Mouse (Mus musculus) megakaryocyte, adult 5-6 weeks (primary cell): Measurements from ENCODE around the gene Zfp57. TPM values are rescaled to one million over a fixed set of nuclear protein-coding genes. Genes with fewer than 3 reads are reported as not detected.
"Not testable (repeated sequence)": the region's sequence is repeated elsewhere in the genome, so short reads cannot be mapped to it uniquely, and the experiment has no call there.

Experiments used
- ATAC-seq: 2 replicates; pipeline ENCODE4 v1.8.0; 2016; ENCODE audit warnings: mild to moderate bottlenecking, inconsistent platforms; ENCODE audit not compliant: poor library complexity, severe bottlenecking
- total RNA-seq, 2 experiments: library from RNA; stranded (forward) in 1 of 2; stranded (reverse) in 1 of 2; fragments of 153-499, 151-499 nt in 1 of 2; fragments of 221-1000, 200-1000 nt in 1 of 2; gene quantifications; 2 replicates each; pipeline versions ENCODE4 v1.2.3 to v1.2.4; 2015 to 2017

Zfp57 gene
- total RNA-seq (2015) (not detected in 2 replicates), total RNA-seq (2017) (not detected in 2 replicates)

- no peak for ATAC-seq
Measured at GRCm38 (mm10) chr17:37000863-37001262, at the start of gene Zfp57. Zfp57 (plus strand) TSS chr17:37001163.

GRCm38 (mm10) chr17:36952631-36953030 lies 48.3 kb upstream of the Zfp57 start:
- no peak for ATAC-seq

- ATAC-seq: no peak
Measured at GRCm38 (mm10) chr17:36953062-36953461, 47.9 kb upstream of the Zfp57 start.

- ATAC-seq: peak; percentile 99
Measured at GRCm38 (mm10) chr17:36957999-36958743, 42.8 kb upstream of the Zfp57 start, which contains the start of the genes Znrd1 and Znrd1as. Znrd1 (minus strand) TSS chr17:36958559. Znrd1as (plus strand) TSS chr17:36958592.

- ATAC-seq: peak; percentile 18; the same call in 1 of the 2 replicates
Measured at GRCm38 (mm10) chr17:36958884-36959283, 42.1 kb upstream of the Zfp57 start.

GRCm38 (mm10) chr17:36961125-36961524 lies 39.8 kb upstream of the Zfp57 start:
- ATAC-seq: no peak

GRCm38 (mm10) chr17:36966875-36967274 lies 34.1 kb upstream of the Zfp57 start:
- ATAC-seq: peak; percentile 61

GRCm38 (mm10) chr17:36970316-36970890 lies 30.6 kb upstream of the Zfp57 start:
- ATAC-seq: no peak

- ATAC-seq: peak; percentile 58
Measured at GRCm38 (mm10) chr17:36971172-36971850, 29.7 kb upstream of the Zfp57 start.

GRCm38 (mm10) chr17:36972791-36973190 lies 28.2 kb upstream of the Zfp57 start:
- peak; percentile 53 for ATAC-seq

- ATAC-seq: no peak
Measured at GRCm38 (mm10) chr17:36973271-36973787, 27.6 kb upstream of the Zfp57 start.

GRCm38 (mm10) chr17:36981221-36981813 lies 19.6 kb upstream of the Zfp57 start, which contains the start of gene 2410137M14Rik:
2410137M14Rik (minus strand) TSS chr17:36981237.
- no peak for ATAC-seq

GRCm38 (mm10) chr17:36981845-36982244 lies 19.1 kb upstream of the Zfp57 start:
- no peak for ATAC-seq

GRCm38 (mm10) chr17:36982253-36983155 lies 18.5 kb upstream of the Zfp57 start:
- ATAC-seq: 0 out of 2 replicates have a peak, but pooled peaks have one; percentile 21

- no peak for ATAC-seq
Measured at GRCm38 (mm10) chr17:36988475-36988874, 12.5 kb upstream of the Zfp57 start.

GRCm38 (mm10) chr17:36989437-36989836 lies 11.5 kb upstream of the Zfp57 start, which contains the start of gene H2-M5:
H2-M5 (minus strand) TSS chr17:36989537.
- no peak for ATAC-seq

- ATAC-seq: not testable (repeated sequence)
Measured at GRCm38 (mm10) chr17:36990630-36991029, 10.3 kb upstream of the Zfp57 start.

- peak; percentile 74 for ATAC-seq
Measured at GRCm38 (mm10) chr17:36992336-36993104, 8.4 kb upstream of the Zfp57 start.

GRCm38 (mm10) chr17:36993770-36994325 lies 7.1 kb upstream of the Zfp57 start:
- ATAC-seq: peak; percentile 38; the same call in 1 of the 2 replicates
